Mouse (Mus musculus): ENCODE measurements around the gene Stab1. TPM values are rescaled to one million over a fixed set of nuclear protein-coding genes. Genes with fewer than 3 reads are reported as not detected.

The Stab1 gene
- total and polyA plus RNA-seq, 2 experiments from 2014 or later, result 11.4 to 21.9 TPM

GRCm38 (mm10) chr14:31194891-31195513, 26.6 kb upstream of the Stab1 start:
- no peak overlapping the region for H3K4me2 ChIP-seq (ENCODE audit: low read depth)
- no peak overlapping the region for H3K27ac ChIP-seq (ENCODE audit: low read depth, low read length)
- ATAC-seq, result no peak
- H3K4me1 ChIP-seq (ENCODE audit: insufficient read depth), result no peaks in the 10 kb centered on the region
- WGBS, result 73% methylated on average over 14 of the region's 14 CpGs
- H3K36me3 ChIP-seq (ENCODE audit: insufficient read depth), result peaks cover 56% of the 10 kb centered on the region
- no peak for DNase-seq
- no peak for TF ChIP-seq CTCF (IDR thresholded peaks at IDR 0.05; ENCODE audit: low read depth)
- H3K9ac ChIP-seq, result no peak overlapping the region
- no peaks in the 10 kb centered on the region for H3K9me3 ChIP-seq (ENCODE audit: low read length)
- no peaks in the 10 kb centered on the region for H3K27me3 ChIP-seq (ENCODE audit: insufficient read depth, low read length)
- no peak overlapping the region for H3K4me3 ChIP-seq (ENCODE audit: low read depth, low read length)

GRCm38 (mm10) chr14:31194441-31194840, 26.0 kb upstream of the Stab1 start:
- no peak for DNase-seq
- no peaks in the 10 kb centered on the region for H3K27me3 ChIP-seq (ENCODE audit: insufficient read depth, low read length)
- TF ChIP-seq CTCF (IDR thresholded peaks at IDR 0.05; ENCODE audit: low read depth), result no peak
- H3K9ac ChIP-seq, result no peak overlapping the region
- H3K4me1 ChIP-seq (ENCODE audit: insufficient read depth), result no peaks in the 10 kb centered on the region
- no peak overlapping the region for H3K4me3 ChIP-seq (ENCODE audit: low read depth, low read length)
- 85% methylated on average over 2 of the region's 2 CpGs for WGBS
- no peak for ATAC-seq
- no peak overlapping the region for H3K4me2 ChIP-seq (ENCODE audit: low read depth)
- H3K36me3 ChIP-seq (ENCODE audit: insufficient read depth), result peaks cover 57% of the 10 kb centered on the region
- no peaks in the 10 kb centered on the region for H3K9me3 ChIP-seq (ENCODE audit: low read length)
- H3K27ac ChIP-seq (ENCODE audit: low read depth, low read length), result no peak overlapping the region

GRCm38 (mm10) chr14:31193791-31194190, 25.4 kb upstream of the Stab1 start:
- H3K27me3 ChIP-seq (ENCODE audit: insufficient read depth, low read length), result no peaks in the 10 kb centered on the region
- H3K27ac ChIP-seq (ENCODE audit: low read depth, low read length), result no peak overlapping the region; the same call in 1 of the 2 replicates
- peaks cover 57% of the 10 kb centered on the region for H3K36me3 ChIP-seq (ENCODE audit: insufficient read depth)
- 58% methylated on average over 7 of the region's 7 CpGs for WGBS
- no peak for TF ChIP-seq CTCF (IDR thresholded peaks at IDR 0.05; ENCODE audit: low read depth)
- H3K9ac ChIP-seq, result no peak overlapping the region
- H3K4me2 ChIP-seq (ENCODE audit: low read depth), result no peak overlapping the region
- DNase-seq (no peak), ATAC-seq (peak; percentile 23; the same call in 1 of the 2 replicates)
- H3K9me3 ChIP-seq (ENCODE audit: low read length), result no peaks in the 10 kb centered on the region
- no peaks in the 10 kb centered on the region for H3K4me1 ChIP-seq (ENCODE audit: insufficient read depth)
- no peak overlapping the region for H3K4me3 ChIP-seq (ENCODE audit: low read depth, low read length)

- H3K36me3 ChIP-seq (ENCODE audit: insufficient read depth), result peaks cover 72% of the 10 kb centered on the region
- H3K27ac ChIP-seq (ENCODE audit: low read depth, low read length), result no peak overlapping the region
- H3K4me1 ChIP-seq (ENCODE audit: insufficient read depth), result no peaks in the 10 kb centered on the region
- no peak for ATAC-seq
- no peak overlapping the region for H3K4me3 ChIP-seq (ENCODE audit: low read depth, low read length)
- no peak overlapping the region for H3K4me2 ChIP-seq (ENCODE audit: low read depth)
- WGBS, result 40% methylated on average over 2 of the region's 2 CpGs
- no peaks in the 10 kb centered on the region for H3K27me3 ChIP-seq (ENCODE audit: insufficient read depth, low read length)
- DNase-seq, result no peak
- no peak for TF ChIP-seq CTCF (IDR thresholded peaks at IDR 0.05; ENCODE audit: low read depth)
- no peak overlapping the region for H3K9ac ChIP-seq
- no peaks in the 10 kb centered on the region for H3K9me3 ChIP-seq (ENCODE audit: low read length)
Observed at GRCm38 (mm10) chr14:31191936-31192335, 23.5 kb upstream of the Stab1 start.

- ATAC-seq, result no peak
- Histone ChIP-seq H3K36me3 (ENCODE audit: insufficient read depth) (peaks cover 90% of the 10 kb centered on the region), H3K27ac (ENCODE audit: low read depth, low read length) (0 out of 2 replicates have a peak overlapping the region, but pooled peaks have one; percentile 15), H3K9ac (no peak overlapping the region), H3K4me3 (ENCODE audit: low read depth, low read length) (no peak overlapping the region), H3K9me3 (ENCODE audit: low read length) (no peaks in the 10 kb centered on the region), H3K4me1 (ENCODE audit: insufficient read depth) (no peaks in the 10 kb centered on the region), H3K4me2 (ENCODE audit: low read depth) (no peak overlapping the region), H3K27me3 (ENCODE audit: insufficient read depth, low read length) (no peaks in the 10 kb centered on the region)
- WGBS, result 96% methylated on average over 3 of the region's 3 CpGs
- TF ChIP-seq CTCF (IDR thresholded peaks at IDR 0.05; ENCODE audit: low read depth), result no peak
- DNase-seq, result no peak
Observed at GRCm38 (mm10) chr14:31189348-31189747, 20.9 kb upstream of the Stab1 start.

- no peak overlapping the region for H3K9ac ChIP-seq
- no peaks in the 10 kb centered on the region for H3K27me3 ChIP-seq (ENCODE audit: insufficient read depth, low read length)
- 49% methylated on average over 6 of the region's 6 CpGs for WGBS
- peaks cover 96% of the 10 kb centered on the region for H3K36me3 ChIP-seq (ENCODE audit: insufficient read depth)
- no peaks in the 10 kb centered on the region for H3K9me3 ChIP-seq (ENCODE audit: low read length)
- no peak for TF ChIP-seq CTCF (IDR thresholded peaks at IDR 0.05; ENCODE audit: low read depth)
- DNase-seq (no peak), ATAC-seq (peak; percentile 70)
- H3K27ac ChIP-seq (ENCODE audit: low read depth, low read length), result no peak overlapping the region
- H3K4me3 ChIP-seq (ENCODE audit: low read depth, low read length), result no peak overlapping the region
- no peaks in the 10 kb centered on the region for H3K4me1 ChIP-seq (ENCODE audit: insufficient read depth)
- no peak overlapping the region for H3K4me2 ChIP-seq (ENCODE audit: low read depth)
Observed at GRCm38 (mm10) chr14:31188771-31189181, 20.3 kb upstream of the Stab1 start.

GRCm38 (mm10) chr14:31186656-31187055, 18.2 kb upstream of the Stab1 start:
- DNase-seq (no peak), ATAC-seq (no peak)
- Histone ChIP-seq H3K36me3 (ENCODE audit: insufficient read depth) (peaks cover 98% of the 10 kb centered on the region), H3K9ac (no peak overlapping the region), H3K4me1 (ENCODE audit: insufficient read depth) (no peaks in the 10 kb centered on the region), H3K4me3 (ENCODE audit: low read depth, low read length) (no peak overlapping the region), H3K9me3 (ENCODE audit: low read length) (no peaks in the 10 kb centered on the region), H3K27me3 (ENCODE audit: insufficient read depth, low read length) (no peaks in the 10 kb centered on the region), H3K27ac (ENCODE audit: low read depth, low read length) (no peak overlapping the region), H3K4me2 (ENCODE audit: low read depth) (no peak overlapping the region)
- 84% methylated on average over 4 of the region's 4 CpGs for WGBS
- TF ChIP-seq CTCF (IDR thresholded peaks at IDR 0.05; ENCODE audit: low read depth), result no peak

All from forebrain, postnatal 0 days (tissue).